Mouse (Mus musculus): ENCODE data around the gene Kat7. TPM values are rescaled to one million over a fixed set of nuclear protein-coding genes. Genes with fewer than 3 reads are reported as not detected.

The Kat7 gene
- polyA plus RNA-seq, 1 experiment from 2014 or later = 85.0 TPM

DNA sequence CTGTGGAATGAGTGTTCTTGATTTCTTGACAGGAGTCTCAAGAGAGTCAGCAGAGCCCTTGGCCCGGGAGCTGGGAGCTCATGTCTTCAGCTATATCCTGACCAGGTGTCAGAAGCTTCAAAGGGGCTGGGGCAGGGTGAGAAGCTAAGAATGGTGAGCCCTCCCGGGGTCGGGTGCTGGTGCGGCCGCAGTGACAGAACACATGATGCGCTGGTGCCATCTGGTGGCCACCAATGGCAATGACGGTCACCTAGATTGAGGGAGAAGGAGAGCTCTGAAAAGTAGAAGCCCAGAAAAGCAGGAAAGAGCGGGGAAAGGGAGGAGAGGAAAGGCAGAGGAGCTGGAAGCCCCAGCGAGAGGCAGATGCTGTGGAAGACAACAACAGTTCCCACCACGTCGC is 58.8 kb downstream of the Kat7 start:
- WGBS = 5% methylated on average over 11 of the region's 11 CpGs
- no peaks in the 10 kb centered on the region for H3K36me3 ChIP-seq (ENCODE audit: insufficient read depth, low read length)

DNA sequence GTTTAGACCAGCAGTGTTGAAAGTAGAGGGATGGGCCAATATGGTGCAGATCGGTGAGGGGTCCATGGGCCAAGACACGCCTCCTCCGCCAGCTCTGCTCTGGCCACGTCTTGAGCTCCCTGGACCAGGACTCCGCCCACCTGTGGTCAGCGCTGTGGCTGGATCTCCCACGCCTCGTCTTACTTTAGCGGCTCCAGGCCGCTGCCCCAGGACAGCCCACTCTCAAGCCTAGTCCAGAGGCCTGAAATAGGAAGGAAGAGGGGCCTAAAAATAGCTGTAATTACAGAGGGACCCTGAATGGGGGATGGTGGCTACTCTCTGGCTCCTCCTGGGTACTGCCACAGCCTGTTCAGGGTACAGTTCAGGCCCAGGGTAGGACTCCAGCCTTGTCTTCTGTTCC is 59.9 kb downstream of the Kat7 start:
- H3K9ac ChIP-seq (replicated peaks; ENCODE audit: low read length) = peak overlapping the region; percentile 39; the same call in 1 of the 2 replicates

More for the DNA sequence above, 58.8 kb downstream of the Kat7 start:
- no peak overlapping the region for H3K4me2 ChIP-seq (replicated peaks; ENCODE audit: low read depth, low read length)
- 0 out of 2 replicates have a peak, but pooled peaks have one; percentile 11 for ATAC-seq (ENCODE audit: low FRiP score, low TSS enrichment)
- H3K27ac ChIP-seq (ENCODE audit: low read length) = peak overlapping the region; percentile 40
- H3K9ac ChIP-seq (replicated peaks; ENCODE audit: low read length) = no peak overlapping the region; the same call in 1 of the 2 replicates
- no peak overlapping the region for H3K4me3 ChIP-seq (ENCODE audit: low read length)
- peaks cover 7% of the 10 kb centered on the region for H3K4me1 ChIP-seq (ENCODE audit: insufficient read depth, low read length)
- no peaks in the 10 kb centered on the region for H3K27me3 ChIP-seq (ENCODE audit: insufficient read depth, low read length)
- 0 out of 2 replicates have a peak, but pooled peaks cover 4% of the 10 kb centered on the region for H3K9me3 ChIP-seq (ENCODE audit: low read length)

DNA sequence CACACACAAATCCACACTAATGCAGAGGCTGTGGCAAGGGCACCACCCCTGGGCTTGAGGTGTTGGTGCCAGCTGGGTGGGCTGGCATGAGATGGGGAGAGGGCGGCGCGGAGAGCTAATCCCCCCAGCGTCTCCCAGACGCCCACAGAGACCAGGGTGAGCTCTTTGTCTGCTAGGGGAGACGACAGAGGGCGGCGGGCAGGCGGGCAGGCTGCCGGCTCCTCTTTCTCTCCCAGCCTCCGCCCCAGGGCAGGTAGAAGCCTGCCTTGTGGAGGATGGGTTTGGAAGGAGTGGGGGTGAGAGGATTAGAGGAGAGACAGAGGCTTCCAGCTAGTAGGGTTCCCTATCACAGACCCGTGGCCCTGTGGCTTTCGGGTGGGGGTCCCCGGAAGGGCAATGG is 63.0 kb downstream of the Kat7 start:
- no peaks in the 10 kb centered on the region for H3K27me3 ChIP-seq (ENCODE audit: insufficient read depth, low read length)
- H3K36me3 ChIP-seq (ENCODE audit: insufficient read depth, low read length) = no peaks in the 10 kb centered on the region
- no peak for ATAC-seq (ENCODE audit: low FRiP score, low TSS enrichment)
- peaks cover 7% of the 10 kb centered on the region for H3K4me1 ChIP-seq (ENCODE audit: insufficient read depth, low read length)
- whole genome bisulfite sequencing = 57% methylated on average over 14 of the region's 14 CpGs
- no peak overlapping the region; the same call in 1 of the 2 replicates for H3K9ac ChIP-seq (replicated peaks; ENCODE audit: low read length)
- no peak overlapping the region for H3K4me2 ChIP-seq (replicated peaks; ENCODE audit: low read depth, low read length)
- H3K27ac ChIP-seq (ENCODE audit: low read length) = no peak overlapping the region
- H3K4me3 ChIP-seq (ENCODE audit: low read length) = no peak overlapping the region
- 0 out of 2 replicates have a peak, but pooled peaks cover 4% of the 10 kb centered on the region for H3K9me3 ChIP-seq (ENCODE audit: low read length)

More for the DNA sequence above, 59.9 kb downstream of the Kat7 start:
- H3K4me2 ChIP-seq (replicated peaks; ENCODE audit: low read depth, low read length) = no peak overlapping the region
- no peaks in the 10 kb centered on the region for H3K36me3 ChIP-seq (ENCODE audit: insufficient read depth, low read length)
- H3K27ac ChIP-seq (ENCODE audit: low read length) = no peak overlapping the region
- WGBS = 33% methylated on average over 10 of the region's 10 CpGs
- peaks cover 7% of the 10 kb centered on the region for H3K4me1 ChIP-seq (ENCODE audit: insufficient read depth, low read length)
- 0 out of 2 replicates have a peak, but pooled peaks cover 4% of the 10 kb centered on the region for H3K9me3 ChIP-seq (ENCODE audit: low read length)
- H3K4me3 ChIP-seq (ENCODE audit: low read length) = no peak overlapping the region
- ATAC-seq (ENCODE audit: low FRiP score, low TSS enrichment) = peak; percentile 49
- H3K27me3 ChIP-seq (ENCODE audit: insufficient read depth, low read length) = no peaks in the 10 kb centered on the region

DNA sequence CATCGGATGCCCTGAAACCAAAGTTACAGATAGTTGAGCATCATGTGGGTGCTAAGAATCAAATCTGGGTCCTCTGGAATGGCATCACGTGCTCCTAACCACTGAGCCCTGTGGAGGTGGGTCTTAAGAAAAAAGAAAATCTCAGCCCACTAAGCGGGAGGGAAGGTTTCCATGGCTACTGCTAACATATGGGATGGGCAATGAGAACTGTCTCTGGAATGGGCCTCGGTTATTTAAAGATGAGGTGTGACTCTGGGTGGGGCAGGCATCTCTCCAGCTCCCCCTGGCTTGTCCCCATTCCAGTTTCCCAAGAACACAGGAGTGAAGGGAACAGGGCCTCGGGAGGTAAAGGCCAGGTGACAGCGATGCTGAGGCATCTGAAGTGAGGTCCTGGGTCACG is 64.6 kb downstream of the Kat7 start:
- no peaks in the 10 kb centered on the region for H3K36me3 ChIP-seq (ENCODE audit: insufficient read depth, low read length)
- 0 out of 2 replicates have a peak, but pooled peaks cover 4% of the 10 kb centered on the region for H3K9me3 ChIP-seq (ENCODE audit: low read length)
- WGBS = 70% methylated on average over 7 of the region's 7 CpGs
- no peak overlapping the region for H3K4me3 ChIP-seq (ENCODE audit: low read length)
- H3K4me2 ChIP-seq (replicated peaks; ENCODE audit: low read depth, low read length) = no peak overlapping the region
- no peak overlapping the region for H3K27ac ChIP-seq (ENCODE audit: low read length)
- H3K4me1 ChIP-seq (ENCODE audit: insufficient read depth, low read length) = peaks cover 7% of the 10 kb centered on the region
- H3K9ac ChIP-seq (replicated peaks; ENCODE audit: low read length) = no peak overlapping the region
- H3K27me3 ChIP-seq (ENCODE audit: insufficient read depth, low read length) = no peaks in the 10 kb centered on the region
- no peak for ATAC-seq (ENCODE audit: low FRiP score, low TSS enrichment)

DNA sequence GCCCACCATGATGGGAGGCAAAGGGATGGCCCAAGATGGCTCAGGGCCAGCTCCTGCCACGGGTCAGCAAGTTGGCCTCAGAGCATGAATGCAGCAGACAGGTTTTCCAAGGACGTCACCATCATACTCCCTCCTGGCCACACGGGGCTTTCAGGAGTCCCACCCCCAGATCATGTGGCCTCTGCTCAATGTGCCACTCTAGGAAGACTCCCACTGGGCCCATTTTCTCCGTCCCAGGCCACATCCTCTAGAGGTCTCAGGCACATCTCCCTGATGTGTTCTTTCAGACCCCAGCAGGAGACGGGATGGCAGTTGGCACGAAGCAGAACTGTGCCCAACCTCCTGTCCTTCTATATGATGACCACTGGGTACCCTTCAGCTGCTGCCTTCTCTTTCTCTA is 67.4 kb downstream of the Kat7 start:
- ATAC-seq (ENCODE audit: low FRiP score, low TSS enrichment) = no peak
- Histone ChIP-seq H3K36me3 (ENCODE audit: insufficient read depth, low read length) (no peaks in the 10 kb centered on the region), H3K4me3 (ENCODE audit: low read length) (no peak overlapping the region), H3K9me3 (ENCODE audit: low read length) (no peaks in the 10 kb centered on the region), H3K27ac (ENCODE audit: low read length) (no peak overlapping the region), H3K27me3 (ENCODE audit: insufficient read depth, low read length) (no peaks in the 10 kb centered on the region), H3K9ac (replicated peaks; ENCODE audit: low read length) (no peak overlapping the region), H3K4me2 (replicated peaks; ENCODE audit: low read depth, low read length) (no peak overlapping the region), H3K4me1 (ENCODE audit: insufficient read depth, low read length) (no peaks in the 10 kb centered on the region)
- whole genome bisulfite sequencing = 48% methylated on average over 6 of the region's 6 CpGs

DNA sequence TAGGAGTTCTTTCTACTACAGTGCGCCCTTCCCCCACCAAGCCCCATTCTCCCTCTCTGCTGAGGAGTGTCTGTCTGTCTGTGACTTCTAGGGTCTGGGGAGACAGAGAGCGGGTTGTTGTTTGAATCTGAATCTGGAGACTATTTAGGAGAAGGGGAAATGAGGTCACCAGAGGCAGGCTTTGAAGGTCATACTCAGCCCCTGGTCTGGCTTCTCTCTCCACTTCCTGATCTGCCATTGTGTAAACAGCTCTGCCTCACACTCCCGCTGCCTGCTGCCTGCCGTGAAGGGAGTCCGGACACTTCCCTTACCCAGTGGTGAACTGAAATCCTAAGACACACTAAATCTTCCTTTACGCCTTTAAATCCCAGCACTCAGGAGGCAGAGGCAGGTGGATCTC is 71.6 kb downstream of the Kat7 start:
- no peak for ATAC-seq (ENCODE audit: low FRiP score, low TSS enrichment)
- Histone ChIP-seq H3K4me3 (ENCODE audit: low read length) (no peak overlapping the region), H3K27ac (ENCODE audit: low read length) (no peak overlapping the region), H3K4me2 (replicated peaks; ENCODE audit: low read depth, low read length) (no peak overlapping the region), H3K4me1 (ENCODE audit: insufficient read depth, low read length) (no peaks in the 10 kb centered on the region), H3K9me3 (ENCODE audit: low read length) (no peaks in the 10 kb centered on the region), H3K27me3 (ENCODE audit: insufficient read depth, low read length) (no peaks in the 10 kb centered on the region), H3K9ac (replicated peaks; ENCODE audit: low read length) (no peak overlapping the region), H3K36me3 (ENCODE audit: insufficient read depth, low read length) (no peaks in the 10 kb centered on the region)
- WGBS = 56% methylated on average over 6 of the region's 6 CpGs

GRCm38 (mm10) chr11:95232329-95232696 is 77.7 kb downstream of the Kat7 start:
- H3K4me3 ChIP-seq (ENCODE audit: low read length) = 0 out of 2 replicates have a peak overlapping the region, but pooled peaks have one; percentile 12
- WGBS = 43% methylated on average over 6 of the region's 6 CpGs
- peaks cover 9% of the 10 kb centered on the region; the same call in 1 of the 2 replicates for H3K4me1 ChIP-seq (ENCODE audit: insufficient read depth, low read length)
- no peak overlapping the region for H3K9ac ChIP-seq (replicated peaks; ENCODE audit: low read length)
- H3K36me3 ChIP-seq (ENCODE audit: insufficient read depth, low read length) = no peaks in the 10 kb centered on the region
- no peaks in the 10 kb centered on the region for H3K27me3 ChIP-seq (ENCODE audit: insufficient read depth, low read length)
- H3K4me2 ChIP-seq (replicated peaks; ENCODE audit: low read depth, low read length) = peak overlapping the region; percentile 51; the same call in 1 of the 2 replicates
- no peaks in the 10 kb centered on the region for H3K9me3 ChIP-seq (ENCODE audit: low read length)
- no peak overlapping the region for H3K27ac ChIP-seq (ENCODE audit: low read length)
- no peak for ATAC-seq (ENCODE audit: low FRiP score, low TSS enrichment)

DNA sequence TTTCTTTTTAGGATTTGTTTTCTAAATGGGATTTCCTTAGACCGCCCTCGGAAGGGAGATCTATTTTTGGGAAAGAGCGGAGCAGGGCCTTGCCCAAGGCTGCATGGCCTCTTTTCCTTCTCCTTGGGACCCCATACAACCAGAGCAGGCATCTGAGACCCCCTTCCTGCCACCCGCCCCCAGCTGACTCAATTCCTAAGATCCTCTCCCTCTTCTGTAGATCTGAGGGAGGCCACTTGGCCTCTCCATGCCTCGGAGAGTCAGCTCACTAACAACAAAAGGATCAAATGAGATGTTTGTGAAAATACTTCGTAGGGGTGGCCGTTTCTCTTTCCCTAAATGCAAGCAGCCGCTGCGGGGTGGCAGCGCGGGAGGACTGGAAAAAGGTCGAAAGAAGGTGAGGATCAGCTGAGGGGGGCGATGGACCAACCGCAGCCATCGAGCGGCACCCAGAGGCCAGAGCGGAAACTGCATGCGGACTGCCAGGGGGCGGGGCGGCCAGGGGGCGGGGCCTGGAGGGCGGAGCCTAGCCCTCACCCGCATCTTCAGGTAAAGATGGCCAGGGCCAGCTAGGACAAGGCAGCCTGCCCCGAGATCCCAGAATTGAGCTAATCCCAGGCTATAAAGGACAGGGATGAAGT is 78.2 kb downstream of the Kat7 start:
- Histone ChIP-seq H3K4me1 (ENCODE audit: insufficient read depth, low read length) (peaks cover 9% of the 10 kb centered on the region; the same call in 1 of the 2 replicates), H3K27me3 (ENCODE audit: insufficient read depth, low read length) (no peaks in the 10 kb centered on the region), H3K9me3 (ENCODE audit: low read length) (no peaks in the 10 kb centered on the region), H3K9ac (replicated peaks; ENCODE audit: low read length) (peak overlapping the region; percentile 45; the same call in 1 of the 2 replicates), H3K27ac (ENCODE audit: low read length) (no peak overlapping the region), H3K36me3 (ENCODE audit: insufficient read depth, low read length) (no peaks in the 10 kb centered on the region), H3K4me2 (replicated peaks; ENCODE audit: low read depth, low read length) (peak overlapping the region; percentile 51), H3K4me3 (ENCODE audit: low read length) (peak overlapping the region; percentile 12)
- peak; percentile 69 for ATAC-seq (ENCODE audit: low FRiP score, low TSS enrichment)
- 11% methylated on average over 24 of the region's 24 CpGs for WGBS

- Histone ChIP-seq H3K4me2 (replicated peaks; ENCODE audit: low read depth, low read length) (no peak overlapping the region), H3K4me1 (ENCODE audit: insufficient read depth, low read length) (peaks cover 26% of the 10 kb centered on the region), H3K4me3 (ENCODE audit: low read length) (no peak overlapping the region), H3K27ac (ENCODE audit: low read length) (no peak overlapping the region), H3K9me3 (ENCODE audit: low read length) (no peaks in the 10 kb centered on the region), H3K36me3 (ENCODE audit: insufficient read depth, low read length) (no peaks in the 10 kb centered on the region), H3K27me3 (ENCODE audit: insufficient read depth, low read length) (peaks cover 22% of the 10 kb centered on the region), H3K9ac (replicated peaks; ENCODE audit: low read length) (no peak overlapping the region)
- WGBS = 57% methylated on average over 5 of the region's 5 CpGs
- no peak for ATAC-seq (ENCODE audit: low FRiP score, low TSS enrichment)
Observed at GRCm38 (mm10) chr11:95227467-95227866, 82.6 kb downstream of the Kat7 start.

- ATAC-seq (ENCODE audit: low FRiP score, low TSS enrichment) = 0 out of 2 replicates have a peak, but pooled peaks have one; percentile 30
- WGBS = 27% methylated on average over 7 of the region's 7 CpGs
- peaks cover 29% of the 10 kb centered on the region for H3K27me3 ChIP-seq (ENCODE audit: insufficient read depth, low read length)
- H3K4me2 ChIP-seq (replicated peaks; ENCODE audit: low read depth, low read length) = no peak overlapping the region
- no peaks in the 10 kb centered on the region for H3K36me3 ChIP-seq (ENCODE audit: insufficient read depth, low read length)
- no peak overlapping the region for H3K27ac ChIP-seq (ENCODE audit: low read length)
- no peaks in the 10 kb centered on the region for H3K9me3 ChIP-seq (ENCODE audit: low read length)
- H3K4me3 ChIP-seq (ENCODE audit: low read length) = no peak overlapping the region
- no peak overlapping the region for H3K9ac ChIP-seq (replicated peaks; ENCODE audit: low read length)
- peaks cover 23% of the 10 kb centered on the region for H3K4me1 ChIP-seq (ENCODE audit: insufficient read depth, low read length)
Observed at GRCm38 (mm10) chr11:95225448-95225847, 84.6 kb downstream of the Kat7 start.

Data from kidney, embryonic 16.5 days (tissue).